Mouse (Mus musculus) limb, embryonic 11.5 days (tissue): ENCODE data around the gene Npas3. TPM values are rescaled to one million over a fixed set of nuclear protein-coding genes. Genes with fewer than 3 reads are reported as not detected.

ENCODE experiments used
- ATAC-seq: fragments of 200-750 bp; cut with Nextera tagmentation; 2 replicates; pipeline ENCODE4 v1.8.0; 2017; ENCODE audit warnings: low read depth; ENCODE audit not compliant: insufficient number of reproducible peaks, low FRiP score, low TSS enrichment
- DNase-seq: peaks from one replicate; pipeline ENCODE4 v3.0.0-alpha.2; 2015; ENCODE audit warnings: low spot score
- H3K27ac ChIP-seq: fragments of 300-500 bp; sonication (generic); replicated peaks from 2 replicates; pipeline ENCODE4 v1.5.1; 2014; ENCODE audit warnings: low read depth, mild to moderate bottlenecking, low read length
- H3K27me3 ChIP-seq: fragments of 300-500 bp; sonication (generic); 2 replicates; pipeline ENCODE4 v1.6.1; 2014; ENCODE audit warnings: mild to moderate bottlenecking, low read length, mixed read lengths; ENCODE audit not compliant: control insufficient read depth, insufficient read depth
- H3K36me3 ChIP-seq: fragments of 300-500 bp; sonication (generic); 2 replicates; pipeline ENCODE4 v1.6.1; 2014; ENCODE audit warnings: mild to moderate bottlenecking, low read length, moderate library complexity, mixed read lengths; ENCODE audit not compliant: control insufficient read depth, insufficient read depth
- H3K4me1 ChIP-seq: fragments of 300-500 bp; sonication (generic); 2 replicates; pipeline ENCODE4 v1.6.1; 2014; ENCODE audit warnings: low read length, mixed read lengths; ENCODE audit not compliant: control insufficient read depth, insufficient read depth
- H3K4me2 ChIP-seq: fragments of 300-500 bp; sonication (generic); 2 replicates; pipeline ENCODE4 v1.6.1; 2014; ENCODE audit warnings: low read depth, mild to moderate bottlenecking, moderate library complexity; ENCODE audit not compliant: severe bottlenecking
- H3K4me3 ChIP-seq: fragments of 300-500 bp; sonication (generic); 2 replicates; pipeline ENCODE4 v1.5.1; 2014; ENCODE audit warnings: low read depth, low read length
- H3K9ac ChIP-seq: fragments of 300-500 bp; sonication (generic); 2 replicates; pipeline ENCODE4 v1.6.1; 2014; ENCODE audit warnings: mild to moderate bottlenecking, low read length
- H3K9me3 ChIP-seq: fragments of 300-500 bp; sonication (generic); 2 replicates; pipeline ENCODE4 v1.6.1; 2016; ENCODE audit warnings: low read length; ENCODE audit not compliant: control insufficient read depth
- WGBS: fragments of 180-500 bp; shearing (Covaris S2); extraction: QIAGEN DNeasy Blood & Tissue Kit; methylation state at CpG from one replicate; pipeline ENCODE4 v1.1.7; 2014; 5-methylcytosine and 5-hydroxymethylcytosine counted together
- polyA plus RNA-seq: library from polyadenylated mRNA; unstranded; fragments of >200 nt; fragmentation: Nextera tagmentation; extraction: Ambion mirVana; gene quantifications from 2 replicates; pipeline ENCODE4 v1.2.1, GENCODE M21; 2014

Npas3 gene
- polyA plus RNA-seq, 1 experiment from 2014 or later = 2.3 TPM

DNA sequence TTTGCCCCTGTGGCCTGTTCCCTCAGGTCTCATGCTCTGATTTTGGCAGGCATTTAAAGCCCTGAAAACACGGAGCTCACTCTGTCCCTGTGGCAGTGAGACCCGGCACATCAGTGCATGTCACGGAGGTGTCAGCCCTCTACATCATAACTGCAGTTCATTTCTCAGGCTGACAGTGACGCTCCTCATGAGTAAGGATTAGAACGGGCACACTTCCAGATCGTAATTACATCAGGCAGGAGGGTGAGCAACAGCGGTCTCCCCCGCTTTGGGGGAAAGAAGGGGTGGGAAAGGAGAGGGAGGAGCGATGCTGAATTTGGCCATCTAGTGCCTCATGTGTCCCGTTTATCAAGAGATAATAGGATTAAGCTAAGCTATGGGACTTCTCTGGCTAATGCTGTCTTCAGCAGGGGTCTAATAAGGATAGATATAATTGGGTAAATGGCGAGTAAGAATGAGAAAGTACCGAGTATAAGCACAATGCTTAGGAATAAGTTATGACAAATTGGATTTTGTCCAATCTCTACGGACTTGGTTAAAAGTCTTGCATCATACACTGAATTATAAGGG, 505.0 kb downstream of the Npas3 start:
- no peak for DNase-seq

DNA sequence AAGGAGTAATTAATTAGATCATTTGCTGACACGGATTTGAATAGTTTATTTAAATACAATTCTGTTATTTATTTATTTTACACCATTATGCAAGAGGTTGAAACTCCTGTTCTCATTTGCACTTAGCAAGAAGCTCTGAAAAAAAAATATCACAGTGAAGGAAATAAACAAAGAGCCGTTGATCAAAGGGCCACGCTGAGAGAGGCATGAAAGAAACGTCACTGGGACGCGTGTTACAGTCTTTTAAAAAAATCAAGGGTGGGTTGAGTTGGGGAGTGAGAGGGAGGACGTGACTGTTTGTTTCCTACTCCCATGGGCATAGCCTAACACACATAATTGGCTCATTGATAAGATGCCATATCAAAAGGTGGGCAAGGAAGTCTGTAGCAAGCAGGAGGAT, 505.8 kb downstream of the Npas3 start:
- H3K36me3 ChIP-seq = no peaks in the 10 kb centered on the region
- ATAC-seq (no peak), DNase-seq (no peak)
- no peak overlapping the region for H3K4me3 ChIP-seq
- H3K4me1 ChIP-seq = peaks cover 5% of the 10 kb centered on the region; the same call in 1 of the 2 replicates
- WGBS = 15% methylated on average over 7 of the region's 7 CpGs
- no peak overlapping the region for H3K27ac ChIP-seq
- no peaks in the 10 kb centered on the region for H3K9me3 ChIP-seq
- H3K9ac ChIP-seq = no peak overlapping the region
- no peaks in the 10 kb centered on the region for H3K27me3 ChIP-seq
- no peak overlapping the region for H3K4me2 ChIP-seq

More for the DNA sequence above, 505.0 kb downstream of the Npas3 start:
- ATAC-seq = no peak
- Histone ChIP-seq H3K4me1 (0 out of 2 replicates have a peak, but pooled peaks cover 2% of the 10 kb centered on the region), H3K36me3 (no peaks in the 10 kb centered on the region), H3K4me2 (no peak overlapping the region), H3K9ac (no peak overlapping the region), H3K27ac (no peak overlapping the region), H3K9me3 (no peaks in the 10 kb centered on the region), H3K4me3 (no peak overlapping the region), H3K27me3 (no peaks in the 10 kb centered on the region)
- 69% methylated on average over 13 of the region's 13 CpGs for WGBS

DNA sequence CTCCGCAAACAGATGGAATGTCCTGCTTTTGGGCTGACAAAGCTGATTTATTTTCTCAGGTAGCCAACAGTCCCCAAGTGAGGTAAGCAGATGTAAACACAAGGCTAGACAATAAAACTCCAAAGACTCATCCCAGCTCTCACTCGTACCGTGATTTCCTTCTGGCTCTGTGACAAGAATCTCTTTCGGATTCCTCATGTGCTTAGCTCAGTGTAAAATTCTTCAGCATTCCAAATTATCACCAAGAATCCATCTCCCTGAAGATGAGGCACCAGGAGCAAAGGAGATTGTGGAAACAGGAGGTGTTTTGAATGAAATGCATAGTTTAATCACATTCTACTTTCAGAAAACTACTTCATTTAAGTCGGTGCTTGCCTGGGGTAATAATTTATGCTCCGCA, 509.2 kb downstream of the Npas3 start:
- no peak overlapping the region for H3K4me2 ChIP-seq
- H3K9me3 ChIP-seq = no peaks in the 10 kb centered on the region
- H3K9ac ChIP-seq = no peak overlapping the region
- no peaks in the 10 kb centered on the region for H3K36me3 ChIP-seq
- H3K27me3 ChIP-seq = no peaks in the 10 kb centered on the region
- 70% methylated on average over 6 of the region's 6 CpGs for WGBS
- ATAC-seq = no peak
- no peak overlapping the region for H3K4me3 ChIP-seq
- no peak for DNase-seq
- H3K4me1 ChIP-seq = peaks cover 3% of the 10 kb centered on the region; the same call in 1 of the 2 replicates
- H3K27ac ChIP-seq = no peak overlapping the region

DNA sequence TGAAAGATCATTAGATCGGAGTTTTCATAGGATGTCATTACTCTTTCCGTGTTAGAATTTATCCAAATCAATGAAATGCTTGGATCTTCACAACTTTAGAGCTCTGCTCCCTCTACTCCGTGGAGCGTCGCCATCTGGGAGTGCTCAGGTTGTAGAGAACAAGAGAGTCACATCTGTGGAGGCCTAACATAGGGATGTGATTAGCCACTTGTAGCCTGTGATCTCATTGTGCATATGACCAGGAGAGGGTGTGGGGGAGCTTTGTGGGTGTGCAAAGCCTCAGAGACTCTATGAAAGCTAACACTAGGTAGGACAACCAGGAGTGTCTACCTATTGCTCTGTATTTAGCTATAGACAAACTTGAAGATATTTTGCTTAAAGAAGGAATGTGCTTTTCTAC, 509.9 kb downstream of the Npas3 start:
- Histone ChIP-seq H3K4me2 (no peak overlapping the region), H3K27ac (no peak overlapping the region), H3K9ac (no peak overlapping the region), H3K4me1 (peaks cover 3% of the 10 kb centered on the region; the same call in 1 of the 2 replicates), H3K36me3 (no peaks in the 10 kb centered on the region), H3K4me3 (no peak overlapping the region), H3K9me3 (no peaks in the 10 kb centered on the region), H3K27me3 (no peaks in the 10 kb centered on the region)
- DNase-seq (peak; percentile 36), ATAC-seq (no peak)
- WGBS = 55% methylated on average over 5 of the region's 5 CpGs

DNA sequence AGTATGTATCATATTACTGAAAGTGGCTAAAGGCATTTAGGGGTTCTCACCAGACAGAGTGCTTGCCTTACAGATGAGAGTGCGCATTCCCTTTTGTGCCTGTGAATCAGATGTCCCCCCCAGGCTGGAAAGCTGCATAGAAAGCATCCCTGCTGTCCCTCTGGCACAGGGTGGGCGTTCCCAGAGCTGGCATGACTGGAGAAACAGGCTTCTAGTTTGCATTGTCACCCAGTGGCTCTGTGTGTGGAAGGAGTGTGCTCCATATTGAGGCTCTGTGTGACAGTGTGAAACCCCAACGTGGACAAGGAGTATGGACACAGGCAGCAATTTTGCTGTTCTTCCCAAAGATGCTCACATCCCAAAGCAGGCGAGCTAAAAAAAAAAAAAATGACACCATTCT, 515.7 kb downstream of the Npas3 start:
- Histone ChIP-seq H3K36me3 (no peaks in the 10 kb centered on the region), H3K27me3 (no peaks in the 10 kb centered on the region), H3K27ac (no peak overlapping the region), H3K9ac (no peak overlapping the region), H3K9me3 (no peaks in the 10 kb centered on the region), H3K4me2 (no peak overlapping the region), H3K4me3 (no peak overlapping the region), H3K4me1 (peaks cover 2% of the 10 kb centered on the region; the same call in 1 of the 2 replicates)
- 47% methylated on average over 4 of the region's 4 CpGs for WGBS
- no peak for DNase-seq
- no peak for ATAC-seq

DNA sequence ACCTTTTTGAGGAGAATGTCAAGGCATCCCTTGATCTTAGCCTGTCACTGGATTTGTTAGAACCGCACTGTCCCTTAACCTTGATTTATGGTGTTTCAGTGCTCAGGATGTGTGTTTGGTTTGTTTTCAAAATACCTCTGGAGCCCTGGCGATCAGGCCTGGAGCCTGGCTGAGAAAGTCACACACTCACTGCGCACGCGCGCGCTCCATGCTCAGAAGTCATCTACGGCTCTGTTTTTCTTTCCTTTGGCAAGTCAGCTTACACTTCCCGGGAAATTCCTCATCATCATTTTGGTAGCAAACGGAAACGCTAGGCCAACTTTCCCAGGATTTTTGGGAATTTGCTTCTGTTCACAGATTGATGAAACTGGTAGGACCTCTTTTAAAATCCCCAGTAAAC, 519.9 kb downstream of the Npas3 start:
- ATAC-seq (no peak), DNase-seq (peak; percentile 54)
- Histone ChIP-seq H3K36me3 (no peaks in the 10 kb centered on the region), H3K27ac (no peak overlapping the region), H3K4me2 (no peak overlapping the region), H3K27me3 (no peaks in the 10 kb centered on the region), H3K4me1 (no peaks in the 10 kb centered on the region; the same call in 1 of the 2 replicates), H3K9ac (no peak overlapping the region), H3K4me3 (no peak overlapping the region), H3K9me3 (no peaks in the 10 kb centered on the region)
- WGBS = 46% methylated on average over 11 of the region's 11 CpGs

DNA sequence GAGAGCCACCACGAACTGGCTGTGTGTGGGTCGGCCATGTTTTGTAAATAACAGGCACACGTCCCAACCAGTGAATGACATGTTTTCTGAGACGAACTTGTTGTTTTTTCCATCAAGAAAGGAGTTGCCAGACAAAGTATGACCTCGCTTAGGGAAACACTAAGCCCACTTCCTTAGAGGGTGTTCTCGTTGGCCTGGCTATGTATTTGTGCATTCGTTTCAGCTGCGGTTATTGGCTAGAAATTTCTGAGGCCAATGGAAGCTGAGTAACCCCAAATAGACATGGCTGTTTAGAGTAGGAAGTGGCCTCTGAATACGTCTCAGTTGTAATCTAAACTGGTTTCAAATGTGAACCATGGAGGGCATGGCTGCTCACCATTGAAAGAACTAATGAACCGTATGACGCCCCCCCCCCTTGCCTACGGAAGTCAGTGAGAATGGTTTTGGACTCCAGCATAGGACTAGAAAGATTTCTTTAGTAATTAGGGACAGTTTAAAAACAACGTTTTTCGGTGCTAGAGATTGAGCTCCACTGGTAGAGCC, 523.0 kb downstream of the Npas3 start:
- Histone ChIP-seq H3K4me3 (no peak overlapping the region), H3K4me1 (no peaks in the 10 kb centered on the region; the same call in 1 of the 2 replicates), H3K27ac (no peak overlapping the region), H3K36me3 (no peaks in the 10 kb centered on the region), H3K9ac (no peak overlapping the region), H3K27me3 (no peaks in the 10 kb centered on the region), H3K4me2 (no peak overlapping the region), H3K9me3 (no peaks in the 10 kb centered on the region)
- ATAC-seq (no peak), DNase-seq (no peak)
- WGBS = 89% methylated on average over 14 of the region's 14 CpGs

DNA sequence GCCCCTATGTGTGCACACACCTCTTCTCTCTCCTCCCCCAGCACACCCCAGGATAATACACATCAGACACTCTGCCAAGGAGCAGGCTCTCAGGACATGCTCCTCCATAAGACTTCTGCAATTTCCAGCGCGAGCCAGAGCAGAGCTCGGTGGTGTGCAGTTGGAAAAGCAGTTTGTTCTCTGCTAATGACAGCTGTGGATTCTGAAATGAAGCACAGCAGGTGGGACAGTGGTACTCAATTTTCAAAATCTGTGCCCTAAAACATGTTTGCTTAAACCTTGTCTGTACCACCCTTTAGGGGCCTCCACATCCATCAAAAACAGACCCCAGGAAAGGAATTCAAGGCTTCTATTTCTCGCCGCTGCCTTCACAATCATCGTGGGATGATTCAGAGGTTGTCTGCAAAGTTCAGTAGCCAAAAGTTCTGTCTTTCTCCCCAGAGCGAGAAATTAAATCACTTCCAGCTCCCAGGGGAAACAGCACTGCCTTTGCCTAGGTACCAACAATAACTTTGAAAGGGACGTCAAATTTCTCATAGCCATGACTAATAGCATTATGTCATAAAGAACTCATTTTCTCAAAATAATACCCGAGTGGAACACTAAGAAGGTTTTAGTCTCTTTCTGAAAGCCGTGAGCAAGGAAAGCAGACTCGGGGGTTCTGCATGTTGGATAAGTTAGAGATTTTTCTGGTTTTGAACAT, 533.5 kb downstream of the Npas3 start:
- Histone ChIP-seq H3K27ac (no peak overlapping the region), H3K9me3 (no peaks in the 10 kb centered on the region), H3K4me3 (no peak overlapping the region), H3K4me1 (peaks cover 3% of the 10 kb centered on the region; the same call in 1 of the 2 replicates), H3K9ac (no peak overlapping the region), H3K36me3 (no peaks in the 10 kb centered on the region), H3K27me3 (no peaks in the 10 kb centered on the region), H3K4me2 (no peak overlapping the region)
- WGBS = 67% methylated on average over 11 of the region's 11 CpGs
- DNase-seq (no peak), ATAC-seq (no peak)
